Mouse (Mus musculus) megakaryocyte, adult 5-6 weeks (primary cell): Measurements from ENCODE around the gene Gramd4. TPM values are rescaled to one million over a fixed set of nuclear protein-coding genes. Genes with fewer than 3 reads are reported as not detected.
A peak's percentile ranks its signal among the peaks of the same experiment; 100 is the strongest.

Experiments used
- ATAC-seq: 2 replicates; pipeline ENCODE4 v1.8.0; 2016; ENCODE audit warnings: mild to moderate bottlenecking, inconsistent platforms; ENCODE audit not compliant: poor library complexity, severe bottlenecking
- total RNA-seq, 2 experiments: library from RNA; stranded (forward) in 1 of 2; stranded (reverse) in 1 of 2; fragments of 153-499, 151-499 nt in 1 of 2; fragments of 221-1000, 200-1000 nt in 1 of 2; gene quantifications; 2 replicates each; pipeline versions ENCODE4 v1.2.3 to v1.2.4; 2015 to 2017

The Gramd4 gene
- total RNA-seq, 2 experiments from 2014 or later, result 13.1 to 46.0 TPM

- ATAC-seq, result no peak
Measured at GRCm38 (mm10) chr15:86110361-86111103, 53.0 kb downstream of the Gramd4 start.

- no peak for ATAC-seq
Measured at GRCm38 (mm10) chr15:86112707-86113341, 55.3 kb downstream of the Gramd4 start.

- no peak for ATAC-seq
Measured at GRCm38 (mm10) chr15:86113342-86113710, 55.8 kb downstream of the Gramd4 start.

- no peak for ATAC-seq
Measured at GRCm38 (mm10) chr15:86116421-86116820, 58.9 kb downstream of the Gramd4 start.

- ATAC-seq, result no peak
Measured at GRCm38 (mm10) chr15:86117115-86118100, 59.9 kb downstream of the Gramd4 start.

GRCm38 (mm10) chr15:86119186-86119585, 61.7 kb downstream of the Gramd4 start:
- ATAC-seq, result no peak

GRCm38 (mm10) chr15:86122261-86122949, 64.9 kb downstream of the Gramd4 start:
- ATAC-seq, result no peak

GRCm38 (mm10) chr15:86123409-86123808, 65.9 kb downstream of the Gramd4 start:
- ATAC-seq, result no peak

GRCm38 (mm10) chr15:86124359-86124758, 66.9 kb downstream of the Gramd4 start:
- ATAC-seq, result peak; percentile 77

- no peak for ATAC-seq
Measured at GRCm38 (mm10) chr15:86129036-86129435, 71.5 kb downstream of the Gramd4 start.

- no peak for ATAC-seq
Measured at GRCm38 (mm10) chr15:86130657-86131056, 73.2 kb downstream of the Gramd4 start.

GRCm38 (mm10) chr15:86134941-86135783, 77.7 kb downstream of the Gramd4 start:
- ATAC-seq, result peak; percentile 75

- peak; percentile 45; the same call in 1 of the 2 replicates for ATAC-seq
Measured at GRCm38 (mm10) chr15:86137638-86138037, 80.1 kb downstream of the Gramd4 start.

GRCm38 (mm10) chr15:86140323-86140722, 82.8 kb downstream of the Gramd4 start:
- ATAC-seq, result peak; percentile 59

- ATAC-seq, result no peak
Measured at GRCm38 (mm10) chr15:86144577-86144976, 87.1 kb downstream of the Gramd4 start.

- ATAC-seq, result no peak
Measured at GRCm38 (mm10) chr15:86145046-86145445, 87.6 kb downstream of the Gramd4 start.

GRCm38 (mm10) chr15:86146922-86147321, 89.4 kb downstream of the Gramd4 start:
- ATAC-seq, result no peak

GRCm38 (mm10) chr15:86150593-86150992, 93.1 kb downstream of the Gramd4 start:
- no peak for ATAC-seq

- no peak for ATAC-seq
Measured at GRCm38 (mm10) chr15:86153481-86153960, 96.0 kb downstream of the Gramd4 start.
